Mouse (Mus musculus) forebrain, embryonic 11.5 days (tissue): Measurements from ENCODE around the gene Olfr1347. TPM values are rescaled to one million over a fixed set of nuclear protein-coding genes. Genes with fewer than 3 reads are reported as not detected.
"Not testable (repeated sequence)": the region's sequence is repeated elsewhere in the genome, so short reads cannot be mapped to it uniquely, and the experiment has no call there.

ENCODE experiments used
- ATAC-seq: fragments of 200-750 bp; cut with Nextera tagmentation; replicated peaks from 2 replicates; pipeline ENCODE4 v1.8.0; 2017; ENCODE audit warnings: moderate TSS enrichment; ENCODE audit not compliant: low FRiP score
- DNase-seq: peaks from one replicate; pipeline ENCODE4 v3.0.0-alpha.2; 2017; ENCODE audit warnings: low spot score
- H3K27ac ChIP-seq: fragments of 300-500 bp; sonication (generic); 2 replicates; pipeline ENCODE4 v1.5.1; 2014; ENCODE audit warnings: low read depth, low read length
- H3K27me3 ChIP-seq: fragments of 300-500 bp; sonication (generic); 2 replicates; pipeline ENCODE4 v1.6.1; 2014; ENCODE audit warnings: mild to moderate bottlenecking, low read length, mixed read lengths; ENCODE audit not compliant: control insufficient read depth, insufficient read depth
- H3K36me3 ChIP-seq: fragments of 300-500 bp; sonication (generic); 2 replicates; pipeline ENCODE4 v1.6.1; 2014; ENCODE audit warnings: mild to moderate bottlenecking, low read length, moderate library complexity, mixed read lengths; ENCODE audit not compliant: control insufficient read depth, insufficient read depth
- H3K4me1 ChIP-seq: fragments of 300-500 bp; sonication (generic); replicated peaks from 2 replicates; pipeline ENCODE4 v1.6.1; 2014; ENCODE audit warnings: low read length, mixed read lengths; ENCODE audit not compliant: control insufficient read depth, insufficient read depth
- H3K4me2 ChIP-seq: fragments of 300-500 bp; sonication (generic); 2 replicates; pipeline ENCODE4 v1.6.1; 2014; ENCODE audit warnings: low read depth, mild to moderate bottlenecking, low read length, moderate library complexity, mixed read lengths; ENCODE audit not compliant: severe bottlenecking
- H3K4me3 ChIP-seq: fragments of 300-500 bp; sonication (generic); 2 replicates; pipeline ENCODE4 v1.5.1; 2014; ENCODE audit warnings: low read depth, low read length
- H3K9ac ChIP-seq: fragments of 300-500 bp; sonication (generic); 2 replicates; pipeline ENCODE4 v1.6.1; 2014; ENCODE audit warnings: low read length
- H3K9me3 ChIP-seq: fragments of 300-500 bp; sonication (generic); 2 replicates; pipeline ENCODE4 v1.6.1; 2016; ENCODE audit warnings: low read length, mixed read lengths; ENCODE audit not compliant: control insufficient read depth
- WGBS: fragments of 180-500 bp; shearing (Covaris S2); extraction: QIAGEN DNeasy Blood & Tissue Kit; methylation state at CpG from one replicate; pipeline ENCODE4 v1.1.7; 2014; 5-methylcytosine and 5-hydroxymethylcytosine counted together
- polyA plus RNA-seq: library from polyadenylated mRNA; unstranded; fragments of >200 nt; fragmentation: Nextera tagmentation; extraction: Ambion mirVana; gene quantifications from 2 replicates; pipeline ENCODE4 v1.2.1, GENCODE M21; 2014

Olfr1347 gene
- not detected in 2 replicates for polyA plus RNA-seq

DNA sequence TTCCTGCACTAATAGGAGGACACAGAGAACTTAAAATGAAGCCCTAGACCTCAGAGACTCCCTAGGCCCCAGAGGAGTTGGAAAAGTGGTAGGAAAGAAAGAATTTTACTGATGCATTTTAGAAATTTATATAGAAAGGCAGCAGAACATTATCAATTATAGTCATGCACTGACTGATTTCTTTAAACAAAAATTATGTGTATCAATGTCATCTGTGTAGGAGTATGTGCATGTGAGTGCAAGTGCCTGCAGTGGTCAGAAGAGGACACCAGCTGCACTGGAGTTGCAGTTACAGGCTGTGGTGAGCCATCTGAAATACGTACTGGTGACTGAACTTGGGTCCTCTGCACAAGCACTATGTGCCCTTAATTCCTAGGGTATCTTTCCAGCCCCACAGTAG, at the start of gene Olfr1347:
Gene Olfr1347, minus strand, starts transcription at position 101 of the 400 bp plus-strand sequence.
- no peaks in the 10 kb centered on the region for H3K36me3 ChIP-seq
- no peak for ATAC-seq
- DNase-seq, result no peak
- H3K27ac ChIP-seq, result no peak within 1 kb of the TSS
- no peak within 1 kb of the TSS for H3K4me2 ChIP-seq
- 63% methylated on average over 1 of the region's 1 CpGs for WGBS
- H3K27me3 ChIP-seq, result no peaks in the 10 kb centered on the region
- H3K4me3 ChIP-seq, result no peak within 1 kb of the TSS
- peaks cover 2% of the 10 kb centered on the region for H3K9me3 ChIP-seq
- no peak within 1 kb of the TSS for H3K9ac ChIP-seq
- H3K4me1 ChIP-seq, result no peaks in the 10 kb centered on the region

DNA sequence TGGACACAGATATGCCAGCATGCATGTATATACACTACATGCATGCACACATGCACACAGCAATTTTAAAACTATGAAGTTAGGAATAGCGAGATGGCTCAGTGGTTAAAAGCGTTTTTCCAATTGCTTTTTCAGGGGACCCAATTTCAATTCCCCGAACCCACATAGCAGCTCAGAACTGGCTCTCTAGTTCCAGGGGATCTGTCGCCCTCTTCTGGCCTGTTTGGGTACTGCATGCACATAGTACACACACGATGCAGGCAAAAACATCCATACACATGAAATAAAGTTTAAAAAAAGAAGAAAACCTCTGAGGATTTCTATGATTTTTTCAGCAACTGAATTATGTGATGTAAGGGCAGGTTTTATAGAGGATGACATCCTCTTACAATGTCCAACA, 26.6 kb upstream of the Olfr1347 start:
- no peak overlapping the region for H3K27ac ChIP-seq
- peaks cover 9% of the 10 kb centered on the region; the same call in 1 of the 2 replicates for H3K9me3 ChIP-seq
- WGBS, result 69% methylated on average over 5 of the region's 5 CpGs
- H3K4me2 ChIP-seq, result no peak overlapping the region
- H3K36me3 ChIP-seq, result no peaks in the 10 kb centered on the region
- no peaks in the 10 kb centered on the region for H3K27me3 ChIP-seq
- H3K4me3 ChIP-seq, result no peak overlapping the region
- H3K4me1 ChIP-seq, result no peaks in the 10 kb centered on the region
- no peak overlapping the region for H3K9ac ChIP-seq
- ATAC-seq (no peak), DNase-seq (no peak)

DNA sequence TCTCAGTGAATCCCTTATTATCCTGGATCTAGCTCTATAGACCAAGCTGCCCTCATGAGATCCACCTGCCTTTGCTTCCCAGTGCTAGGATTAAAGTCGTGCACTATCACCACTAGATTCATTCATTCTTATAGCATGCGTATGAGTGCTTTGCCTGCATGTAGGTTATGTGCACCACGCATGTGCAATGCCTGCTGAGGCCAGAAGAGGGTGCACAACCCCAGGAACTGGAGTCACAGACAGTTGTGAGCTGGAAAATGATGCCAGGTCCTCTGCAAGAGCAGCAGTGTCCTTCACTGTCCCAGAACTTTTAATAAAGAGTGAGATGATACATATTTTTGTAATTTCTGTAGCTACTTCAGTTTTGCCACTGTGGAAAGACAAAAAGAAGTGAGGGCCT, 25.4 kb upstream of the Olfr1347 start:
- Histone ChIP-seq H3K27ac (no peak overlapping the region), H3K9ac (no peak overlapping the region), H3K4me1 (no peaks in the 10 kb centered on the region), H3K36me3 (no peaks in the 10 kb centered on the region), H3K9me3 (peaks cover 9% of the 10 kb centered on the region; the same call in 1 of the 2 replicates), H3K4me3 (no peak overlapping the region), H3K4me2 (no peak overlapping the region), H3K27me3 (no peaks in the 10 kb centered on the region)
- ATAC-seq, result no peak
- 66% methylated on average over 3 of the region's 3 CpGs for WGBS
- DNase-seq, result no peak

DNA sequence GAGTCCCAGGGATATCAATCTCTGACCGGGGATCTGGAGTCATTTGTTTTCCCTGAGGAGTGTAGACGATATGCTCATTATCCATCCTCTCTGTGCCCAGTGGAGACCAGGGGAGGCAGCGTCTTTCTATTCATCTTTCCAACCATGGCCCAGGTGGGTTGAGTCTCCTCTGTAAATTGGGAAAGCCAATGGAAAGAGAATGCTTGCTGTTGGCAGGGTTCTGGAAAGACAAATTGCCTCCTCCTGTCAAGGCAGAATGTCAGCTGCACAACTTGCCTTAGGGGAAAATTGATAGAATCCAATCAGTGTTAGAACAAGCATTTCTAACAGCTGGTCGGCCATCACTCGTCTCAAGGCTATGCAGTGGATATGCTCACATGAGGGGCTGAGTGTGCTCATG, 23.3 kb upstream of the Olfr1347 start, which contains the start of gene Olfr1349:
Gene Olfr1349, minus strand, starts transcription at position 101 of the 400 bp plus-strand sequence.
- Histone ChIP-seq H3K27ac (no peak within 1 kb of the TSS), H3K9ac (no peak within 1 kb of the TSS), H3K4me2 (no peak within 1 kb of the TSS), H3K4me1 (no peaks in the 10 kb centered on the region), H3K9me3 (peaks cover 9% of the 10 kb centered on the region; the same call in 1 of the 2 replicates), H3K4me3 (no peak within 1 kb of the TSS), H3K36me3 (no peaks in the 10 kb centered on the region), H3K27me3 (no peaks in the 10 kb centered on the region)
- DNase-seq (no peak), ATAC-seq (no peak)
- 84% methylated on average over 5 of the region's 5 CpGs for WGBS

DNA sequence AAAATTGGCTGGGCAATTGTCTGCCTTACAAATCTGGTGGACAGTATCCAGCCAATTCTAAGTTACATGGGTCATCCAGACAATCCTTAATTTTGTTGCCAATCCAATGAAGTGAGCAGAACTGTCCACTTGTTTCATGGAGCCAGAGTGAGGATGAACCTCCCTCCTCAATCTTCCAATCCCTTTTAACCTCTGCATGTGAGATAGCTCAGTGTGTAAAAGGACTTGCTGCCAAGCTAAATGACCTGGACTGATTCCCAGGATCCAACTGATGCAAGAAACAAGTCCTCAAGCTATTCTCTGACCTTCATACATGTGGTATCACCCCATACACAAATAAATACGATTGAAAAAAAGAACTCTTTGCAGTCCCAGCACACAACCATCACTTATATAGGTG, 22.1 kb upstream of the Olfr1347 start:
- peaks cover 7% of the 10 kb centered on the region; the same call in 1 of the 2 replicates for H3K9me3 ChIP-seq

DNA sequence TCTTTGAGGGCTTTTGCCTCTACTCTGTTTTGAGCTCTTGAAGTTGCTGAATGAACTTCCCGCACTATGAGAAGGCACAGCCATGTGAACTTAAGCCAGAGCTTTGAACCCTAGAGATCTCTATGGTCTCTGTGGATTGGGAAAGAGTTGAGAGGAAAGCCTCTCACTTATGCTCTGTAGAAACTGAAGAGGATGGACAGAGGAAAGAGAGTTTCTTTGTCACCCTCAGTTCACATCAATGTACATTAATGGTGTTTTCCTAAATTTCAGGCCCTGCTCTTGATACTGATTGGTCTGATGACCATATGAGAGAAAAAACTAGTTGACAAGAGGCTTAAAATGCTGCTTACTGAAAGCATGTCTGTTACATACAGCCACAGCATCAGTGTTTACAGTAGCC, 9.1 kb upstream of the Olfr1347 start, which contains the start of gene Olfr1348:
Gene Olfr1348, minus strand, starts transcription at position 101 of the 400 bp plus-strand sequence.
- peaks cover 2% of the 10 kb centered on the region; the same call in 1 of the 2 replicates for H3K9me3 ChIP-seq
- WGBS, result 90% methylated on average over 1 of the region's 1 CpGs
- H3K9ac ChIP-seq, result no peak within 1 kb of the TSS
- H3K36me3 ChIP-seq, result no peaks in the 10 kb centered on the region
- H3K4me1 ChIP-seq, result no peaks in the 10 kb centered on the region
- ATAC-seq (no peak), DNase-seq (no peak)
- no peak within 1 kb of the TSS for H3K4me3 ChIP-seq
- no peaks in the 10 kb centered on the region for H3K27me3 ChIP-seq
- H3K27ac ChIP-seq, result no peak within 1 kb of the TSS
- H3K4me2 ChIP-seq, result no peak within 1 kb of the TSS

More for the DNA sequence above, 22.1 kb upstream of the Olfr1347 start:
- no peak overlapping the region for H3K9ac ChIP-seq
- no peak overlapping the region for H3K27ac ChIP-seq
- no peaks in the 10 kb centered on the region for H3K36me3 ChIP-seq
- no peaks in the 10 kb centered on the region for H3K4me1 ChIP-seq
- H3K27me3 ChIP-seq, result no peaks in the 10 kb centered on the region
- no peak for ATAC-seq
- no peak overlapping the region for H3K4me3 ChIP-seq
- no peak for DNase-seq
- 46% methylated on average over 1 of the region's 1 CpGs for WGBS
- no peak overlapping the region for H3K4me2 ChIP-seq

DNA sequence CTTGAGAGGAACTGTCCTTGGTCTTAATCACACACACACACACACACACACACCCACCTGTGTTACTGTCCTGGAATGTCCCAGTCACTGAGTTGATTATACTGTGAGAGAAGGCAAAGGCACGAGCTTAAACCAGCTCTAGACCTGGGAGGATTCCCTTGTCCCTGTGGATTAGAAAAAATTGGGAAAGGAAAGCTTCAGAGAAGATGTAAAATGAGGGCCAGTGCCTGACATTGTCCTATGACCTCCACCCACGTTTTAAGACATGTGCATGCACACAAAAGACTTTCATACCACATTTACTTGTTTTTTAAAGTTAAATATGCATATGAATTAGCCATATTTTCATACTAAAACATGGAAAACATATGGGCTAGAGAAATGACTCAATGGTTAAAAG, 12.7 kb downstream of the Olfr1347 start, which contains the start of gene Olfr5:
Gene Olfr5, minus strand, starts transcription at position 101 of the 400 bp plus-strand sequence.
- Histone ChIP-seq H3K4me1 (no peaks in the 10 kb centered on the region), H3K4me3 (no peak within 1 kb of the TSS), H3K9ac (no peak within 1 kb of the TSS), H3K36me3 (no peaks in the 10 kb centered on the region), H3K27me3 (no peaks in the 10 kb centered on the region), H3K27ac (no peak within 1 kb of the TSS), H3K9me3 (peaks cover 2% of the 10 kb centered on the region; the same call in 1 of the 2 replicates), H3K4me2 (no peak within 1 kb of the TSS)
- ATAC-seq (no peak), DNase-seq (no peak)
- 38% methylated on average over 2 of the region's 2 CpGs for WGBS

DNA sequence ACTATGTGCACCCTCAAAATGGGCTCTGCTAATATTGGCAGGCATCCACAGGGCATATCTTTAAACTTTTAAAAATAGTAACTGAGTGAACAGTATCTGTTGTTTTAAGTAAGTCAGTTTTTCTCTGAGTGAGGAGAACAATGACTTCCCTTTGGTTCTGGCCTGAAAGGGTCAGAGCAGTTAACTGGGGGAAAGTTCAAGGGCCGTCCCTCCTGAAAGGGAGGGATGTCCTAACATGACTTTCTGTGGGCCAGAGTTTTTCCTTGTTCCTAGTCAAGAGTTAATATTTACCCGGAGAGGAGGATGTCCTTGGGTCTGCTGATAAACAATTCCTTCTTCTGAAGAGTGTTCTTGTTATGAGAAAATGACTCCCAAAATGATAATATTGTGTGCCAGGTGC, 21.9 kb downstream of the Olfr1347 start:
- H3K9ac ChIP-seq, H3K4me3 ChIP-seq, H3K4me2 ChIP-seq, H3K27me3 ChIP-seq, H3K4me1 ChIP-seq, H3K9me3 ChIP-seq, DNase-seq, H3K36me3 ChIP-seq, ATAC-seq, H3K27ac ChIP-seq: not testable (repeated sequence)
- 78% methylated on average over 2 of the region's 2 CpGs for WGBS

DNA sequence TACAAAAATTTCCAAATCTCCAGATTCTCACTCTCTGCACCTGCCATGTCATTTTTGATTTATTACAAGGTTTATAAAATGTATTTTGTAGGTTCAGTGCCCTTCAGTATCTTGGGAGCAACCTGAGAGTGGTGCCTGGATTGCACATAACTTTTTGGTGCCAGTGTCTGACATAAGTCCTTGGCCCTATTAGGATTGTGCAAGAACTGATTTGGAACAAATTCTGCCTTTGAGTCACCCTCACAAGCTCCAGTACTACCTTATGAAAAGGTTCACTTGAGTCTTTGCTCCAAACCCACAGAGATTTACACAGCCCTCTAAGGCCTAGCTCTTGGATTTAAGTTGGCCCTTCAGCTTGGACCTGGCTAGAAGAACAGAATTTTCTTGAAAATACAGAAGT, 32.6 kb downstream of the Olfr1347 start, which contains the start of gene Olfr1346:
Gene Olfr1346, plus strand, starts transcription at position 151 of the 400 bp plus-strand sequence.
- no peak within 1 kb of the TSS for H3K4me3 ChIP-seq
- DNase-seq (no peak), ATAC-seq (no peak)
- H3K27ac ChIP-seq, result no peak within 1 kb of the TSS
- no peaks in the 10 kb centered on the region for H3K9me3 ChIP-seq
- no peaks in the 10 kb centered on the region for H3K36me3 ChIP-seq
- H3K4me2 ChIP-seq, result no peak within 1 kb of the TSS
- no peak within 1 kb of the TSS for H3K9ac ChIP-seq
- no peaks in the 10 kb centered on the region for H3K27me3 ChIP-seq
- H3K4me1 ChIP-seq, result no peaks in the 10 kb centered on the region
